Mouse (Mus musculus) small intestine, adult 2 months (tissue): ENCODE measurements around the gene Mex3a.

Experiments used
- CTCF ChIP-seq: fragments of 200-500 bp; IDR thresholded peaks from 2 replicates; pipeline ENCODE4 v1.5.1; 2012; ENCODE audit warnings: low read depth, mild to moderate bottlenecking, control low read depth, inconsistent platforms, low read length, moderate library complexity, mixed read lengths; ENCODE audit not compliant: insufficient replicate concordance, insufficient read length; ENCODE audit errors: extremely low read depth
- POLR2A ChIP-seq: fragments of 200-500 bp; IDR thresholded peaks from 2 replicates; pipeline ENCODE4 v1.6.1; 2012; ENCODE audit warnings: low read depth, mild to moderate bottlenecking, control low read depth, inconsistent platforms, low read length, moderate library complexity

GRCm38 (mm10) chr3:88483621-88484020, 48.6 kb upstream of the Mex3a start:
- TF ChIP-seq POLR2A (no peak), CTCF (peak; percentile 95; the same call in 1 of the 2 replicates)
